Mouse (Mus musculus) lung, postnatal 0 days (tissue): ENCODE measurements around the gene Rnf144b. TPM values are rescaled to one million over a fixed set of nuclear protein-coding genes. Genes with fewer than 3 reads are reported as not detected.
A peak's percentile ranks its signal among the peaks of the same experiment; 100 is the strongest.

Experiments used
- ATAC-seq: fragments of 200-750 bp; cut with Nextera tagmentation; 2 replicates; pipeline ENCODE4 v1.8.0; 2017; ENCODE audit warnings: moderate library complexity
- DNase-seq: peaks from one replicate; pipeline ENCODE4 v3.0.0-alpha.2; 2016; ENCODE audit warnings: low spot score
- H3K27ac ChIP-seq: fragments of 300-500 bp; sonication (generic); 2 replicates; pipeline ENCODE4 v1.5.1; 2014; ENCODE audit warnings: antibody characterized with exemption, mild to moderate bottlenecking, low read length, mixed read lengths
- H3K27me3 ChIP-seq: fragments of 300-500 bp; sonication (generic); replicated peaks from 2 replicates; pipeline ENCODE4 v1.6.1; 2014; ENCODE audit warnings: low read length, mixed read lengths; ENCODE audit not compliant: insufficient read depth
- H3K36me3 ChIP-seq: fragments of 300-500 bp; sonication (generic); 2 replicates; pipeline ENCODE4 v1.6.1; 2014; ENCODE audit warnings: low read length, mixed read lengths; ENCODE audit not compliant: insufficient read depth
- H3K4me1 ChIP-seq: fragments of 300-500 bp; sonication (generic); 2 replicates; pipeline ENCODE4 v1.6.1; 2014; ENCODE audit warnings: antibody characterized with exemption, low read depth, low read length, mixed read lengths; ENCODE audit not compliant: insufficient read depth
- H3K4me2 ChIP-seq: fragments of 300-500 bp; sonication (generic); replicated peaks from 2 replicates; pipeline ENCODE4 v1.6.1; 2014; ENCODE audit warnings: low read depth, mild to moderate bottlenecking, low read length, moderate library complexity, mixed read lengths
- H3K4me3 ChIP-seq: fragments of 300-500 bp; sonication (generic); 2 replicates; pipeline ENCODE4 v1.5.1; 2014; ENCODE audit warnings: low read depth, low read length
- H3K9ac ChIP-seq: fragments of 300-500 bp; sonication (generic); replicated peaks from 2 replicates; pipeline ENCODE4 v1.6.1; 2014; ENCODE audit warnings: low read depth, mild to moderate bottlenecking
- H3K9me3 ChIP-seq: fragments of 300-500 bp; sonication (generic); 2 replicates; pipeline ENCODE4 v1.6.1; 2016; ENCODE audit warnings: low read length, mixed read lengths
- CTCF ChIP-seq: IDR thresholded peaks from 2 replicates; pipeline ENCODE4 v1.5.1; 2016; ENCODE audit warnings: antibody characterized with exemption, mild to moderate bottlenecking
- EP300 ChIP-seq: IDR thresholded peaks from 2 replicates; pipeline ENCODE4 v1.6.1; 2016; ENCODE audit warnings: antibody characterized with exemption, mild to moderate bottlenecking, control low read depth
- WGBS: fragments of 180-500 bp; shearing (Covaris S2); extraction: QIAGEN DNeasy Blood & Tissue Kit; methylation state at CpG from one replicate; pipeline ENCODE4 v1.1.7; 2014; 5-methylcytosine and 5-hydroxymethylcytosine counted together
- polyA plus RNA-seq: library from polyadenylated mRNA; unstranded; fragments of >200 nt; fragmentation: Nextera tagmentation; extraction: Ambion mirVana; gene quantifications from 2 replicates; pipeline ENCODE4 v1.2.1, GENCODE M21; 2015

The Rnf144b gene
- polyA plus RNA-seq, 1 experiment from 2014 or later = 3.2 TPM

DNA sequence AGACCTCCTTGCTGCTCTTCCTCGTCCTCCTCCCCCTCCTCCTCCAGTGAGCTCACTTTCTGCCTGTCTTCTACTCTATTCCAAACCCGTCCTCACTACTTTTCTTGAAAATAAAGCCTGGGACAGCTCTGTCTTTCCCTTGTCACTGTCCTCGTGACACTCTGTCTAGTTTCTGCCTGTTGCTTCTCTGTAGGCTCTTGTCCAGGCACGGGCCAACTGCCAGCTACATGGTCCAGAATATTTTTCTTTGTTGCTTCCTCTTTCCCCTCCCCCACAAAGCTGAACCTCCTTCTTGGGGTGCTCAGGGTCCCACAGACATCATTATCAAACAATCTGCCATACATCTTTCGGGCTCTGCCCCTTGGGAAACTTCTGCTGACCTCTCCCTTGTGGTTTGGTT, 92.4 kb downstream of the Rnf144b start:
- ATAC-seq = peak; percentile 23; the same call in 1 of the 2 replicates

DNA sequence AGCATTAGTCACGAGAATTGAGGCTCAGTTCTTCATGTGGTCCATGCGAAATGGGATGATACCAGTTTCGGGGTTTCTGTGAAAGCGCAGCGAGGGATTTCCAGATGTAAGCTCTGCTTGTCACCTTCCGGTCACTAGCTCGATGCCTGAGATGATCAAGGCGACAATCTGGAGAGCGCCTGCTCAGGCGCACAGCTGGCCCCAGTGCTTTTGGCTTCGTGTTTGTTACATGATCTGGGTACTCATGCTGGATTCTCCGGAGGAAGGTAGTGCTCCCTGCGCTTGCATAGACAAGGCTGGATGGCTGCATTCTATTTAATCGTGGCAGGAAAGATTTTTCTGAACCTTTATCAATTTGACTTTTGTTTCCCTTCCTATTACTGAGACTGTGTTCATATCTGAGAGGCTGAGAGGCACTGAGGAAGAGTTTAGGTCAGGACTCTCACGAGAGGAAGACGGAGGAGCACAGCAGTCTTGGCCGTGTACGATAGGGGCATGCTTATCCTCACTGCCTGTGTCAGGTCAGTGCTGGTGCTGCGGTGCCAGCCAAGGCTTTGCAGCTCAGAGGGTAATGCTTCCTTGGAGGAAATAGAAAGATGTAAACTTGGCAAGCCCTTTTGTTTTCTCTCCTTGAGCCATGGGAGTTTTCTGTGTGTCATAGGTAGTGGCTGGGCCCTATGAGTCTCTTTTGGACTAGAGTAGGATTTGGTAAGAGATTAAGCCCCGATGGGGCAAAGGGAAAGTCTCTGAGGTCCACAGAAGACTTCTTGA, 93.5 kb downstream of the Rnf144b start:
- H3K9me3 ChIP-seq = no peaks in the 10 kb centered on the region
- H3K9ac ChIP-seq = no peak overlapping the region
- no peaks in the 10 kb centered on the region for H3K36me3 ChIP-seq
- no peaks in the 10 kb centered on the region for H3K27me3 ChIP-seq
- peak; percentile 56; the same call in 1 of the 2 replicates for ATAC-seq
- TF ChIP-seq CTCF (no peak), EP300 (0 out of 2 replicates have a peak, but pooled peaks have one; percentile 22)
- peak; percentile 19 for DNase-seq
- H3K4me3 ChIP-seq = no peak overlapping the region
- no peak overlapping the region for H3K27ac ChIP-seq
- 75% methylated on average over 20 of the region's 20 CpGs for WGBS
- H3K4me2 ChIP-seq = no peak overlapping the region
- peaks cover 12% of the 10 kb centered on the region for H3K4me1 ChIP-seq

More for the DNA sequence above, 92.4 kb downstream of the Rnf144b start:
- Histone ChIP-seq H3K4me3 (no peak overlapping the region), H3K36me3 (no peaks in the 10 kb centered on the region), H3K9ac (no peak overlapping the region), H3K9me3 (no peaks in the 10 kb centered on the region), H3K27ac (no peak overlapping the region), H3K4me2 (no peak overlapping the region), H3K27me3 (no peaks in the 10 kb centered on the region), H3K4me1 (peaks cover 12% of the 10 kb centered on the region)
- TF ChIP-seq CTCF = no peak
- TF ChIP-seq EP300 = no peak
- no peak for DNase-seq
- WGBS = 41% methylated on average over 5 of the region's 5 CpGs

DNA sequence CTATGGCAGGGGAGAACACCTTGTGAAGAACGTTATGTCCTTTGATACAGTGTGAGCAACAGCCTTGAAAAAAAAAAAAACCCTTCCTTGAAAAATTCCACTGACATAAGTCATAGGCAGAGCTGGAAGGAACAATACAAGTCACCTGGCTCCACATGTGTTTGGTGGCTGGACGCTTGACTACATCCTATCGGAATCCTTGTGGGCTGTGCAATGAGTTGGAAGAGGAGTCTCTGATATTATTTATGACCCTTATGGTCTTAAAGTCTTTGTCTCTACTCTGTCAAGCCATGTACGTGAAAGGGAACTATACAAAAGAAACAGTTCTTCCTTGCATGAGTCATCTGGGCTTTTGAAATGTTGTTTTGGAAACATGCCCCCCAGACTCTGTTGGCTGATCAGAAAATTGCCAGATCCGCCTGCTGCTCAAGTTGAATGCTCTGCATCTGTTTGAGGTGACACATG, 94.7 kb downstream of the Rnf144b start:
- Histone ChIP-seq H3K4me2 (no peak overlapping the region), H3K27me3 (no peaks in the 10 kb centered on the region), H3K9me3 (no peaks in the 10 kb centered on the region), H3K36me3 (no peaks in the 10 kb centered on the region), H3K27ac (no peak overlapping the region), H3K4me3 (no peak overlapping the region), H3K4me1 (peaks cover 12% of the 10 kb centered on the region), H3K9ac (no peak overlapping the region)
- no peak for TF ChIP-seq CTCF
- peak; percentile 98 for TF ChIP-seq EP300
- ATAC-seq = peak; percentile 62
- 57% methylated on average over 5 of the region's 5 CpGs for WGBS
- DNase-seq = peak; percentile 50

DNA sequence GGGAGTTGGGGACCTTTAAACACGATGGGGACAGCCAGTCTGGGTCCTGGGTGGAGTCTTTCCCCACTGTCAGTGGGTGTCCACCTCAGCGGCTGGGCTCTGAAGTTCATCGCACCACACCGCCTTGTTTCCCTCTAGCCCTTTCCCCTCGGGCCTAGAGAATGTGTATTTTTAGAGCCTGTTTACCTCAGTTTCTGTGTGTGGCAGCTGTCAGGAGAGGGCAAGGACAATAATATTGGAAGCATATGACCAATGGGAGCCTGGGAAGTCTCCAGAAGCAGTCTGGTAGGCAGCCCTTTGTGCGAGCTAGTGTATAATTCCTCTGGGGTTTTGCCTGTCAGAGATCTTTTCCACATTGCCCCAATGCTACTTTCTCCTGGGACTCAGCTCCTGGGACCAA, 95.9 kb downstream of the Rnf144b start:
- TF ChIP-seq EP300 = no peak
- no peak for TF ChIP-seq CTCF
- DNase-seq (no peak), ATAC-seq (no peak)
- Histone ChIP-seq H3K4me2 (no peak overlapping the region), H3K27ac (no peak overlapping the region), H3K4me3 (no peak overlapping the region), H3K9me3 (no peaks in the 10 kb centered on the region), H3K4me1 (peaks cover 12% of the 10 kb centered on the region), H3K9ac (no peak overlapping the region), H3K36me3 (no peaks in the 10 kb centered on the region), H3K27me3 (no peaks in the 10 kb centered on the region)
- WGBS = 67% methylated on average over 6 of the region's 6 CpGs

DNA sequence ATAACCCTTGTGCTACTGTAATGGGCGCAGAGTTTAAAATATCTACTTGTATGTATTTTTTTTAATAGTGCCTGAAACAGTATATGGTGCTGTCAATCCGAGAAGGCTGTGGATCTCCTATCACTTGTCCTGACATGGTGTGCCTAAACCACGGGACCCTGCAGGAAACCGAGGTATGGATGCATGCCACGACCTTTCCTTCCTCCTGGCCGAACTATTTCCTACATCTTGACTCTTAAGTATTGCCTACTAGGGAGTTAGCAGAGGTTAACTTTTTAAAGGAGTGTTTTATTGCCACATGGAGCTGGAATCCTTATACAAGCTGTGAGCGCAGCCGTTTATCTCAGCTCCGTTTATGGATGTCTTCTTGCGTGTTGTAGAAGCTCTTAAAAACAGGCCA, 98.0 kb downstream of the Rnf144b start:
- DNase-seq = no peak
- no peak overlapping the region for H3K4me3 ChIP-seq
- WGBS = 75% methylated on average over 10 of the region's 10 CpGs
- no peaks in the 10 kb centered on the region for H3K9me3 ChIP-seq
- H3K27me3 ChIP-seq = no peaks in the 10 kb centered on the region
- H3K9ac ChIP-seq = no peak overlapping the region
- no peak for TF ChIP-seq EP300
- no peak for TF ChIP-seq CTCF
- no peak overlapping the region for H3K27ac ChIP-seq
- no peak overlapping the region for H3K4me2 ChIP-seq
- H3K4me1 ChIP-seq = peaks cover 18% of the 10 kb centered on the region
- H3K36me3 ChIP-seq = no peaks in the 10 kb centered on the region
- no peak for ATAC-seq

DNA sequence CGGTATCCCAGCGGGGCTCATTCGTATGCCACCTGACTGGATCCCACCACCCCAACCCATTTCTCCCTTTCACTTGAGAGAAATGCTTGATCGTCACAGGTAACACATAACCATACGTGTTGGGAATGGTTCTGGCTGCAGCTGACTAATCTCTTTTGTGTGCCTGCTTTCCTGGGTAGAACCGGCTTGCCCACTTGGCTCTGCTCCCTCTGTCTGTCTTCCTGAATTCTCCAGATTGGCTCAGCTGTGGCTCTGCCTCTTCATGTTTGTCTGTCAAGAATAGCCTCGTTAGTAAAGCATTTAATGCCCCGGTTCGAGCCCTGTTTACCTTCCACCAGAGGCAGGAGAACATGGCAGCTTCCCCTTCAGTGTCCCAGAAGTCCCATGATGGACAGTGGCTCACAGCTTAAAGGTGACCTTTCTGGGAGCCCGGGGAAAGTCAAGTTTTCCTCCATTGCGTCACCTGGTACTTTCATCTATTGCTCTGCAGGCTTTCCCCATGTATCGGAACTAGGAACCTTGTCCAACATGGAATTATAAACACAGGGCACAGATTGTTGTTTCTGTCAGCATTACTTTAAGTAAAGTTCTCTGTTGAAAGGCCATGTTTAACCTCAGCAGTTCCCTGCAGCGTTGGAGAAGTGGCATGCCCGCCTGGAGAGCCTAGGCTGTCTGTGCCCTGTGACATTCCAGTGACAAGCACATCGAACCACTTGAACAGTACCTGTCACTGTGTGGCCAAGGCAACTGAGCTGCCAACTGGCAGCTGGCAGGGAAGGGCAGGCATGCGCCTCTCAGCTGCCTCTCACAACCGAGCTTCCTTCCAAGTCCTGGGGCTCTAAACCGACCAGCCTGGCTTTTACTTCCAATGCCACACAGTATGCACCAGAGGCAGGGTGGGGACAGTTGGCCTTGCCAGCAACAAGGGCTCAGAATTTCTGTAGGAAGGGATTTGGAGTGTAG, 101.4 kb downstream of the Rnf144b start:
- H3K36me3 ChIP-seq = no peaks in the 10 kb centered on the region
- H3K27ac ChIP-seq = peak overlapping the region; percentile 34
- ATAC-seq (peak; percentile 92), DNase-seq (peak; percentile 82)
- no peak overlapping the region for H3K9ac ChIP-seq
- TF ChIP-seq CTCF (no peak), EP300 (no peak)
- no peaks in the 10 kb centered on the region for H3K9me3 ChIP-seq
- 53% methylated on average over 18 of the region's 18 CpGs for WGBS
- H3K4me2 ChIP-seq = no peak overlapping the region
- H3K4me1 ChIP-seq = peaks cover 7% of the 10 kb centered on the region; the same call in 1 of the 2 replicates
- H3K27me3 ChIP-seq = no peaks in the 10 kb centered on the region
- no peak overlapping the region for H3K4me3 ChIP-seq
